Mouse (Mus musculus): Measurements from ENCODE around the gene Srd5a1. TPM values are rescaled to one million over a fixed set of nuclear protein-coding genes. Genes with fewer than 3 reads are reported as not detected.

Gene Srd5a1
- polyA plus RNA-seq, 1 experiment: 7.4 TPM

DNA sequence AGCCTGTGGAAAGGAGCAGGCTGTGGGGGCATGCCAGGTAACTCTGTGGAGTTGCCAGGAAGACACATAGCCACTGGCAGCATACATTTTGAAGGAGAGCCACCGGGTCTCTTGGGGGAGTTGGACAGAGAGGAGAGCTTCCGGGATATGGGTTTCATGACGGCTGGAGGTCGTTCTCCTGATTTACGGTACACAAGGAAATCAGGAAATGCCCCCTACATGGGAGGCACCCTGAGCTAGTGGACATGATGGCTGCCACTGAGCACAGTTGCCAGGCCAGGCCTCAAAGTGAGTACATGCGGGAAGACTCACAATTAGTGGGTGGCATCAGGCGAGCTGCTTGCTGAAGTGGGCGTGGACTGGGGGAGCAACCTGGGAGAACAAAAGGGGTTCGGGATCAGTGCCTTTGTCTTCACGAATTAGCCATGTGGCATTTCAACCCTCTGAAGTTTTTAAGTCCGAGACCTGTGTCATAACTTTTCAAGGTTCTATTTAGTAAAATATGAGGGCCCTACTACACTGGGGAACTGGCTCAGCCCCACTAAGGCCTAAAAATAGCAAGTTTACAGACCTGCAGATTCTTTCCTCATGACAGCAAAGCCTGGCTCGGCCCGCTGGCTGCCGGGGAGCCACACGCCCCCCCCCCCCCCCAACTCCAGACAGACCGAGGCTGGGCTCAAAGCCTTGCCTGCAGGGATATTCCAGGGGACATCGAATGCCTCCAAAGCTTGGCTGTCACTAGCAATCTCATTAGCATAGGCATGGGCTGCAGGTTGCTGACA lies 68.5 kb downstream of the Srd5a1 start:
- Histone ChIP-seq H3K9me3 (replicated peaks; ENCODE audit: control insufficient read depth, insufficient read depth, low read length, poor library complexity, severe bottlenecking) (no peaks in the 10 kb centered on the region), H3K36me3 (ENCODE audit: control insufficient read depth, insufficient read depth, low read length, poor library complexity, severe bottlenecking) (no peaks in the 10 kb centered on the region), H3K27ac (ENCODE audit: insufficient read depth, low read length) (no peak overlapping the region), H3K4me1 (ENCODE audit: control insufficient read depth, insufficient read depth, low read length) (peaks cover 1% of the 10 kb centered on the region), H3K4me3 (ENCODE audit: low read depth, low read length) (no peak overlapping the region), H3K9ac (ENCODE audit: low read depth, poor library complexity, severe bottlenecking) (no peak overlapping the region), H3K27me3 (ENCODE audit: control insufficient read depth, insufficient read depth, low read length, poor library complexity, severe bottlenecking) (no peaks in the 10 kb centered on the region)
- TF ChIP-seq POLR2A (IDR thresholded peaks at IDR 0.05; ENCODE audit: insufficient read depth, low read length) (no peak), CTCF (IDR thresholded peaks at IDR 0.05; ENCODE audit: low read depth, low read length) (no peak), EP300 (IDR thresholded peaks at IDR 0.05; ENCODE audit: insufficient read depth, low read depth, low read length) (no peak)

GRCm38 (mm10) chr13:69541776-69542175 lies 69.5 kb downstream of the Srd5a1 start:
- H3K27ac ChIP-seq (ENCODE audit: insufficient read depth, low read length): no peak overlapping the region
- H3K36me3 ChIP-seq (ENCODE audit: control insufficient read depth, insufficient read depth, low read length, poor library complexity, severe bottlenecking): no peaks in the 10 kb centered on the region
- no peaks in the 10 kb centered on the region for H3K9me3 ChIP-seq (replicated peaks; ENCODE audit: control insufficient read depth, insufficient read depth, low read length, poor library complexity, severe bottlenecking)
- TF ChIP-seq POLR2A (IDR thresholded peaks at IDR 0.05; ENCODE audit: insufficient read depth, low read length): no peak
- no peak overlapping the region for H3K9ac ChIP-seq (ENCODE audit: low read depth, poor library complexity, severe bottlenecking)
- no peaks in the 10 kb centered on the region for H3K27me3 ChIP-seq (ENCODE audit: control insufficient read depth, insufficient read depth, low read length, poor library complexity, severe bottlenecking)
- no peak overlapping the region for H3K4me3 ChIP-seq (ENCODE audit: low read depth, low read length)
- peaks cover 1% of the 10 kb centered on the region for H3K4me1 ChIP-seq (ENCODE audit: control insufficient read depth, insufficient read depth, low read length)

DNA sequence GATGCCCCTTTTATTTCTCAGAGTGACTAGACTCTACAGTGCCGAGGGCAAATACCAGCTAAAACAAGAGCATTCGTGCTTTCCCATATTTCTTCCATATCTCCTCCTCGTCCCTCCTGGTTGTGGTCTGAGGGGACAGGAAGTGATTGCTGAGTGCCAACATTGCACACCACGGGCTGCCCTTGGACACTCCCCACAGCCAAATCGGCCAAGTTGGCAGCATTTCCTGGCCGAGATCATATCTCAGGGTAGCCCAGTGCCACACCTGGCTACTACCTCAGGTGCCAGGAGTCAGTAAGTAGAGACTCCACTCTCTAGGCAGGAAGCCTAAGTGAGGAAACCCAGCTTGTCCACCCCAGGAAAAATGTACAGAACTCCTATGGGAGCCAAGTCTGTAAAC lies 70.0 kb downstream of the Srd5a1 start:
- Histone ChIP-seq H3K27me3 (ENCODE audit: control insufficient read depth, insufficient read depth, low read length, poor library complexity, severe bottlenecking) (no peaks in the 10 kb centered on the region), H3K4me1 (ENCODE audit: control insufficient read depth, insufficient read depth, low read length) (peaks cover 1% of the 10 kb centered on the region), H3K9ac (ENCODE audit: low read depth, poor library complexity, severe bottlenecking) (no peak overlapping the region), H3K4me3 (ENCODE audit: low read depth, low read length) (no peak overlapping the region), H3K9me3 (replicated peaks; ENCODE audit: control insufficient read depth, insufficient read depth, low read length, poor library complexity, severe bottlenecking) (no peaks in the 10 kb centered on the region), H3K27ac (ENCODE audit: insufficient read depth, low read length) (no peak overlapping the region), H3K36me3 (ENCODE audit: control insufficient read depth, insufficient read depth, low read length, poor library complexity, severe bottlenecking) (no peaks in the 10 kb centered on the region)
- TF ChIP-seq EP300 (IDR thresholded peaks at IDR 0.05; ENCODE audit: insufficient read depth, low read depth, low read length): no peak
- no peak for TF ChIP-seq POLR2A (IDR thresholded peaks at IDR 0.05; ENCODE audit: insufficient read depth, low read length)
- no peak for TF ChIP-seq CTCF (IDR thresholded peaks at IDR 0.05; ENCODE audit: low read depth, low read length)

DNA sequence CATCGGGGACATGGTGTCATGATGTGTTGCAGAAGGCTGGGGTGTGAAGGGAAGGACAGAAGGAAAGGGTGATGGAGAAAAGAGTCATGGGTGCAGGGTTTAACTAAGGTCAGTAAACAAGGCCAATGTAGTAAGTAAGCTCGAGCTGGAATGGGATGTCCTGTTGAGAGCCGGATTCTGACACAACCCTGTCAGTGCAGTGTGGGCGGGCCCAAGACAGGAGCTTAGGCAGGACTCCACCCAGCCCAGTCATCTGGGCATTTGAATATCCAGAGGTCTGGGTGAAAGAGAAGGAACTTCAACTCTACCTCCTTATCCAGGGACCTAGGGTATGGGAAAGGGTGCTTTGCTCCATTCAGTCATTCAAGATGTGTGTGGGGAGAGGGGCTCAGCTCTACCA lies 72.9 kb downstream of the Srd5a1 start:
- Histone ChIP-seq H3K4me3 (ENCODE audit: low read depth, low read length) (no peak overlapping the region), H3K27me3 (ENCODE audit: control insufficient read depth, insufficient read depth, low read length, poor library complexity, severe bottlenecking) (no peaks in the 10 kb centered on the region), H3K9ac (ENCODE audit: low read depth, poor library complexity, severe bottlenecking) (no peak overlapping the region), H3K4me1 (ENCODE audit: control insufficient read depth, insufficient read depth, low read length) (peaks cover 1% of the 10 kb centered on the region), H3K36me3 (ENCODE audit: control insufficient read depth, insufficient read depth, low read length, poor library complexity, severe bottlenecking) (no peaks in the 10 kb centered on the region), H3K27ac (ENCODE audit: insufficient read depth, low read length) (no peak overlapping the region), H3K9me3 (replicated peaks; ENCODE audit: control insufficient read depth, insufficient read depth, low read length, poor library complexity, severe bottlenecking) (no peaks in the 10 kb centered on the region)
- no peak for TF ChIP-seq POLR2A (IDR thresholded peaks at IDR 0.05; ENCODE audit: insufficient read depth, low read length)
- TF ChIP-seq EP300 (IDR thresholded peaks at IDR 0.05; ENCODE audit: insufficient read depth, low read depth, low read length): no peak
- no peak for TF ChIP-seq CTCF (IDR thresholded peaks at IDR 0.05; ENCODE audit: low read depth, low read length)

DNA sequence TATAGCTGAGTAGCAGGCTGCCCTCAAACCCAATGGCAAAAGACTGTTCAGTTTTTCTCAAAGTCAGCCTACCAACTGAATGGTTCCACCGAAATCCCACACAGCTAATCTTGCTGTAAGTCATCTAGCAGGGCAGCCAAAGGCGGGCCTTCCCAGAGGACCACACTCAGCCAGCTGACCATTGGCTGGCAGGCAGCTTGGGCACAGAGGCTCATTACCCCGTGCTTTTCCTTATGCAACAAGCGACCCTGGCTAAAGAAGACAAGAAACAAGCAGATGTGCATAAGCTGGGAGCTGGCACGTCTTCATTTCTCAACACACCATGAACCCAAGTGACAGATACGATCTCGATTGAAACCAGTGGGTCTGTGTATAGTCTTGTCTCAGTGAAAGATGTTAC lies 73.9 kb downstream of the Srd5a1 start:
- Histone ChIP-seq H3K27me3 (ENCODE audit: control insufficient read depth, insufficient read depth, low read length, poor library complexity, severe bottlenecking) (no peaks in the 10 kb centered on the region), H3K27ac (ENCODE audit: insufficient read depth, low read length) (no peak overlapping the region), H3K36me3 (ENCODE audit: control insufficient read depth, insufficient read depth, low read length, poor library complexity, severe bottlenecking) (no peaks in the 10 kb centered on the region), H3K9ac (ENCODE audit: low read depth, poor library complexity, severe bottlenecking) (no peak overlapping the region), H3K9me3 (replicated peaks; ENCODE audit: control insufficient read depth, insufficient read depth, low read length, poor library complexity, severe bottlenecking) (no peaks in the 10 kb centered on the region), H3K4me1 (ENCODE audit: control insufficient read depth, insufficient read depth, low read length) (peaks cover 3% of the 10 kb centered on the region), H3K4me3 (ENCODE audit: low read depth, low read length) (no peak overlapping the region)
- no peak for TF ChIP-seq POLR2A (IDR thresholded peaks at IDR 0.05; ENCODE audit: insufficient read depth, low read length)
- no peak for TF ChIP-seq CTCF (IDR thresholded peaks at IDR 0.05; ENCODE audit: low read depth, low read length)
- TF ChIP-seq EP300 (IDR thresholded peaks at IDR 0.05; ENCODE audit: insufficient read depth, low read depth, low read length): no peak

- H3K9me3 ChIP-seq (replicated peaks; ENCODE audit: control insufficient read depth, insufficient read depth, low read length, poor library complexity, severe bottlenecking): no peaks in the 10 kb centered on the region
- no peaks in the 10 kb centered on the region for H3K27me3 ChIP-seq (ENCODE audit: control insufficient read depth, insufficient read depth, low read length, poor library complexity, severe bottlenecking)
- H3K4me1 ChIP-seq (ENCODE audit: control insufficient read depth, insufficient read depth, low read length): peaks cover 8% of the 10 kb centered on the region
- H3K9ac ChIP-seq (ENCODE audit: low read depth, poor library complexity, severe bottlenecking): peak overlapping the region; percentile 98
- 0 out of 2 replicates have a peak overlapping the region, but pooled peaks have one; percentile 18 for H3K4me3 ChIP-seq (ENCODE audit: low read depth, low read length)
- TF ChIP-seq POLR2A (IDR thresholded peaks at IDR 0.05; ENCODE audit: insufficient read depth, low read length) (no peak), EP300 (IDR thresholded peaks at IDR 0.05; ENCODE audit: insufficient read depth, low read depth, low read length) (no peak), CTCF (IDR thresholded peaks at IDR 0.05; ENCODE audit: low read depth, low read length) (no peak)
- 0 out of 2 replicates have a peak overlapping the region, but pooled peaks have one; percentile 72 for H3K27ac ChIP-seq (ENCODE audit: insufficient read depth, low read length)
- no peaks in the 10 kb centered on the region for H3K36me3 ChIP-seq (ENCODE audit: control insufficient read depth, insufficient read depth, low read length, poor library complexity, severe bottlenecking)
Observed at GRCm38 (mm10) chr13:69536021-69536420, 75.2 kb downstream of the Srd5a1 start.

Data from ES-Bruce4 (cell line).